Mouse (Mus musculus): ENCODE measurements around the gene Map4k4.

- TF ChIP-seq EP300 (IDR thresholded peaks at IDR 0.05) (no peak), CTCF (IDR thresholded peaks at IDR 0.05) (peak; percentile 32)
Observed at GRCm38 (mm10) chr1:39923395-39924337, 23.0 kb downstream of the Map4k4 start.

All from lung, postnatal 0 days (tissue).